Mouse (Mus musculus) limb, embryonic 13.5 days (tissue): Measurements from ENCODE around the gene Coa7. TPM values are rescaled to one million over a fixed set of nuclear protein-coding genes. Genes with fewer than 3 reads are reported as not detected.

ENCODE experiments used
- ATAC-seq: fragments of 200-750 bp; cut with Nextera tagmentation; 2 replicates; pipeline ENCODE4 v1.8.0; 2017; ENCODE audit warnings: low read depth, moderate number of reproducible peaks, moderate TSS enrichment; ENCODE audit not compliant: low FRiP score
- H3K27ac ChIP-seq: fragments of 300-500 bp; sonication (generic); 2 replicates; pipeline ENCODE4 v1.5.1; 2015; ENCODE audit warnings: inconsistent platforms, mild to moderate bottlenecking, moderate library complexity
- H3K27me3 ChIP-seq: fragments of 300-500 bp; sonication (generic); 2 replicates; pipeline ENCODE4 v1.6.1; 2015; ENCODE audit warnings: mild to moderate bottlenecking, inconsistent platforms
- H3K36me3 ChIP-seq: fragments of 300-500 bp; sonication (generic); 2 replicates; pipeline ENCODE4 v1.6.1; 2015; ENCODE audit warnings: inconsistent platforms, mild to moderate bottlenecking, moderate library complexity
- H3K4me1 ChIP-seq: fragments of 300-500 bp; sonication (generic); 2 replicates; pipeline ENCODE4 v1.6.1; 2015; ENCODE audit warnings: inconsistent platforms
- H3K4me2 ChIP-seq: fragments of 300-500 bp; sonication (generic); replicated peaks from 2 replicates; pipeline ENCODE4 v1.6.1; 2015; ENCODE audit warnings: inconsistent platforms, mild to moderate bottlenecking, moderate library complexity
- H3K4me3 ChIP-seq: fragments of 300-500 bp; sonication (generic); 2 replicates; pipeline ENCODE4 v1.5.1; 2015; ENCODE audit warnings: moderate library complexity, mild to moderate bottlenecking, inconsistent platforms
- H3K9ac ChIP-seq: fragments of 300-500 bp; sonication (generic); 2 replicates; pipeline ENCODE4 v1.6.1; 2015; ENCODE audit warnings: mild to moderate bottlenecking, inconsistent platforms
- H3K9me3 ChIP-seq: fragments of 300-500 bp; sonication (generic); 2 replicates; pipeline ENCODE4 v1.6.1; 2016; ENCODE audit warnings: inconsistent platforms
- WGBS: fragments of 180-500 bp; shearing (Covaris S2); methylation state at CpG from one replicate; pipeline ENCODE4 v1.1.7; 2015; 5-methylcytosine and 5-hydroxymethylcytosine counted together
- polyA plus RNA-seq: library from polyadenylated mRNA; unstranded; fragments of >200 nt; fragmentation: Nextera tagmentation; extraction: Ambion mirVana; gene quantifications from 2 replicates; pipeline ENCODE4 v1.2.1, GENCODE M21; 2015

Coa7 gene
- polyA plus RNA-seq, 1 experiment from 2014 or later, result 49.0 TPM

GRCm38 (mm10) chr4:108369254-108369653 is 41.3 kb downstream of the Coa7 start:
- H3K4me1 ChIP-seq, result peaks cover 6% of the 10 kb centered on the region
- no peak overlapping the region for H3K9ac ChIP-seq
- no peak for ATAC-seq
- H3K4me3 ChIP-seq, result no peak overlapping the region
- no peaks in the 10 kb centered on the region for H3K27me3 ChIP-seq
- H3K9me3 ChIP-seq, result no peaks in the 10 kb centered on the region
- 37% methylated on average over 5 of the region's 5 CpGs for WGBS
- H3K27ac ChIP-seq, result no peak overlapping the region
- H3K36me3 ChIP-seq, result no peaks in the 10 kb centered on the region
- H3K4me2 ChIP-seq, result no peak overlapping the region

- H3K4me2 ChIP-seq, result no peak overlapping the region
- H3K27ac ChIP-seq, result no peak overlapping the region
- no peak overlapping the region for H3K9ac ChIP-seq
- H3K4me3 ChIP-seq, result no peak overlapping the region
- no peaks in the 10 kb centered on the region for H3K9me3 ChIP-seq
- peaks cover 5% of the 10 kb centered on the region; the same call in 1 of the 2 replicates for H3K4me1 ChIP-seq
- no peak for ATAC-seq
- 69% methylated on average over 4 of the region's 4 CpGs for WGBS
- no peaks in the 10 kb centered on the region for H3K27me3 ChIP-seq
- H3K36me3 ChIP-seq, result no peaks in the 10 kb centered on the region
Observed at GRCm38 (mm10) chr4:108370409-108370808, 42.5 kb downstream of the Coa7 start.

DNA sequence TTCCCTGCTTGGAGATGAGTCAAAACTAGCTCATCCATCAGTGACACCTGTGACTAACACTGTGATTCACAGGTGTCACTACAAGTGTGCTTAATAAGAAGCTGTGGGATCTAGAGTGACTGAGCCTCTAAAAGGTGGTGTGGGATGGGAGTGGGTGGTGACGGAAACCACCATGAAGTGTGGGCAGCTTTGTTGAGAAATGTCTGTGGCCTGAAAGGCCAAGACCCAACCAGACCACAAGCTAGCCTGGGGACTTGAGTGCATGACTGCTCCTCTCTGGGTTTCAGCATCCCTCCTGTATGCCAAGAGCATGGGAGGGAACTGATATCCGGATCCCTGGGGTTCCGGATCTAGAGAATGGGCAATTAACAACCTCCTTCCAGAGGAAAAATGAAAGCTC is 43.5 kb downstream of the Coa7 start:
- Histone ChIP-seq H3K4me3 (no peak overlapping the region), H3K4me2 (no peak overlapping the region), H3K9ac (no peak overlapping the region), H3K27me3 (no peaks in the 10 kb centered on the region), H3K27ac (no peak overlapping the region), H3K9me3 (no peaks in the 10 kb centered on the region), H3K4me1 (peaks cover 5% of the 10 kb centered on the region; the same call in 1 of the 2 replicates), H3K36me3 (no peaks in the 10 kb centered on the region)
- 71% methylated on average over 3 of the region's 3 CpGs for WGBS
- ATAC-seq, result no peak

- Histone ChIP-seq H3K4me2 (no peak overlapping the region), H3K27me3 (no peaks in the 10 kb centered on the region), H3K9ac (no peak overlapping the region), H3K36me3 (no peaks in the 10 kb centered on the region), H3K4me3 (no peak overlapping the region), H3K9me3 (no peaks in the 10 kb centered on the region), H3K4me1 (peaks cover 5% of the 10 kb centered on the region; the same call in 1 of the 2 replicates), H3K27ac (no peak overlapping the region)
- no peak for ATAC-seq
- WGBS, result 75% methylated on average over 3 of the region's 3 CpGs
Observed at GRCm38 (mm10) chr4:108372166-108372565, 44.2 kb downstream of the Coa7 start.

GRCm38 (mm10) chr4:108379476-108379875 is 51.5 kb downstream of the Coa7 start:
- Histone ChIP-seq H3K4me2 (no peak overlapping the region), H3K9me3 (no peaks in the 10 kb centered on the region), H3K9ac (no peak overlapping the region), H3K4me1 (0 out of 2 replicates have a peak, but pooled peaks cover 4% of the 10 kb centered on the region), H3K4me3 (no peak overlapping the region), H3K27ac (no peak overlapping the region), H3K27me3 (peaks cover 12% of the 10 kb centered on the region), H3K36me3 (no peaks in the 10 kb centered on the region)
- WGBS, result 83% methylated on average over 3 of the region's 3 CpGs
- no peak for ATAC-seq

DNA sequence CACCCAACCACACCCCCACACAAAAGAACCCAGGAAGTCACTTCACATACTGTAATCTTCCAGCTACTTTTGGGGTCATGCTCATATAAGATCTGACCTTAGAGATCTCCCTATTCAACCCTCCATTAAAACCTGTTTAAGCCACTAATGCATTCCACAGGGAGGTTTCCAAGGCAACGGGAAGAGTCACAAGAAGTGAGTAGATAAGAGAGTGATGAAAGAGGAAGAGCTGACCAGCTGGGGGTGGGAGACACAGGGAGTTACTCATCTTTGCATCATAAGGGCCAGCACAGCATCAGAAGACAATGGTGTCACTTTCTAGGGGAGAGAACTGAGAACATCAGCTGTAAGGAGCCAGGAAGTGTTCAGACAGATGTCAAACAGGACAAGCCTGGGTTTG is 52.2 kb downstream of the Coa7 start:
- H3K27ac ChIP-seq, result no peak overlapping the region
- no peak overlapping the region for H3K9ac ChIP-seq
- no peak overlapping the region for H3K4me3 ChIP-seq
- no peak for ATAC-seq
- H3K27me3 ChIP-seq, result peaks cover 14% of the 10 kb centered on the region
- 0 out of 2 replicates have a peak, but pooled peaks cover 4% of the 10 kb centered on the region for H3K4me1 ChIP-seq
- 25% methylated on average over 1 of the region's 1 CpGs for WGBS
- no peaks in the 10 kb centered on the region for H3K36me3 ChIP-seq
- H3K4me2 ChIP-seq, result no peak overlapping the region
- H3K9me3 ChIP-seq, result no peaks in the 10 kb centered on the region

DNA sequence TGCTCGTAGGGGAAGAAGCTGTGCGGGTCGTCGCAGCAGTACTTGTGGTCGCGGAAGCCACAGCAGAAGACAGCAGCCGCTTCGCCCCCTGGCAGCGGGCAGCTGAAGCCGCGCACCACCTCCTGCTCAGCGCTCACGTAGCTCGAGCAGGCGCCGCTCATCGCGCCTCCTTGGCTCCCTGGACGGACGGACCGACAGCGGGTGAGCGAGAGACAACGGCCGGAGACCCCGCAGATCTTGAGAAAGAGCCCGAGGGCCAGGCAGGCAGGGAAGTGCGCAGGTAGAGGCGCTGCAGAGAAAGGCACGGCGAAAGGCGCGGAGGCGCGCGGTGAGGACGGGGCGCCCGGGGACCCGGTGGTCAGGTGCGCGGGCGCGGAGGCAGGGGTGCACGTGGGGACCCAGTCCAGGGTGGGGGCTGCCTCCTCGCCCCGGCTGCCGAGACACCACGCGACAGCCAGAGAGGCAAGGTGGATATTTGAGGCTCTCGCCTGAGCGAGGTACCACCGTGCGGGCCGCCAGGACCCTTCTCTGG is 55.3 kb downstream of the Coa7 start, which contains the start of gene Shisal2a:
Gene Shisal2a, minus strand, starts transcription at position 167 of the 532 bp plus-strand sequence.
- no peak for ATAC-seq
- WGBS, result 3% methylated on average over 54 of the region's 55 CpGs
- H3K27ac ChIP-seq, result no peak within 1 kb of the TSS

GRCm38 (mm10) chr4:108386087-108386486 is 58.1 kb downstream of the Coa7 start:
- no peak for ATAC-seq
- no peak overlapping the region for H3K4me2 ChIP-seq
- no peak overlapping the region for H3K9ac ChIP-seq
- no peaks in the 10 kb centered on the region for H3K36me3 ChIP-seq
- H3K4me3 ChIP-seq, result no peak overlapping the region
- H3K9me3 ChIP-seq, result no peaks in the 10 kb centered on the region
- 20% methylated on average over 1 of the region's 1 CpGs for WGBS
- peaks cover 14% of the 10 kb centered on the region for H3K27me3 ChIP-seq
- H3K27ac ChIP-seq, result no peak overlapping the region
- H3K4me1 ChIP-seq, result peaks cover 24% of the 10 kb centered on the region

More for the DNA sequence above, 55.3 kb downstream of the Coa7 start, which contains the start of gene Shisal2a:
- Histone ChIP-seq H3K27me3 (peaks cover 14% of the 10 kb centered on the region), H3K9ac (peak within 1 kb of the TSS; percentile 75), H3K4me3 (peak within 1 kb of the TSS; percentile 58), H3K36me3 (no peaks in the 10 kb centered on the region), H3K4me2 (peak within 1 kb of the TSS; percentile 91), H3K4me1 (peaks cover 17% of the 10 kb centered on the region), H3K9me3 (no peaks in the 10 kb centered on the region)

GRCm38 (mm10) chr4:108387106-108387505 is 59.2 kb downstream of the Coa7 start:
- Histone ChIP-seq H3K4me1 (peaks cover 24% of the 10 kb centered on the region), H3K27ac (peak overlapping the region; percentile 83), H3K9me3 (no peaks in the 10 kb centered on the region), H3K4me2 (peak overlapping the region; percentile 69), H3K36me3 (no peaks in the 10 kb centered on the region), H3K4me3 (no peak overlapping the region), H3K9ac (no peak overlapping the region), H3K27me3 (peaks cover 14% of the 10 kb centered on the region)
- no peak for ATAC-seq
- 34% methylated on average over 4 of the region's 4 CpGs for WGBS

DNA sequence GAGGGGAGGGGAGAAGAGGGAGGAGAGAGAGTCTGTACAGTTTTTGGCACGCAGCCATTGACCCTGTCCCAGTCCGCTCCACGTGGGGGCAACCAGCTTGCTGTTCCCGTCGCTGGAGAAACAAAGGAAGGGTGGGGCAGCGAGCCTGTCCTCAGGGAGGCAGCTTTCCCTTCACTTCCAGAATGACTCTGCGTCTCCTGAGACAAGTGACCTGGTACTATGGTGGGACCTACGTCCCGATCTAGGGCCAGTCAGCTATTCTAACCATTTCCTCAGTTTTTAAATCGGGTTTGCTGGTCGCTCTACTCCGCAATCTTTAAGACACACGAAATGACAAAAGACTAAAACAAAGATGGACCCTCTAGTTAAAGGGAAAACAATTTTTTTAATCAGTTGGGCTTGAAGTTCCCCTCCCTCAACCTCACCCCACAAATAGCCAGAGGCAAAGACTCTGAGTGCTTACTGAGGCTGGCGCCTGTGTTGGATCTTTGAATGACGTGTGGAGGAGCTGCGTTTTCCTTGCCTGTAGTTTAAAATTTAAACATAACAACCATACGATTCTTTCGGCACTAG is 59.8 kb downstream of the Coa7 start:
- H3K9ac ChIP-seq, result peak overlapping the region; percentile 66
- WGBS, result 2% methylated on average over 18 of the region's 18 CpGs

GRCm38 (mm10) chr4:108388741-108389140 is 60.8 kb downstream of the Coa7 start:
- Histone ChIP-seq H3K27me3 (peaks cover 10% of the 10 kb centered on the region), H3K9me3 (no peaks in the 10 kb centered on the region), H3K36me3 (no peaks in the 10 kb centered on the region), H3K4me2 (peak overlapping the region; percentile 69), H3K4me3 (no peak overlapping the region), H3K27ac (0 out of 2 replicates have a peak overlapping the region, but pooled peaks have one; percentile 6), H3K9ac (no peak overlapping the region), H3K4me1 (peaks cover 22% of the 10 kb centered on the region)
- 61% methylated on average over 3 of the region's 3 CpGs for WGBS
- ATAC-seq, result no peak

More for the DNA sequence above, 59.8 kb downstream of the Coa7 start:
- Histone ChIP-seq H3K4me3 (peak overlapping the region; percentile 42), H3K4me2 (peak overlapping the region; percentile 69), H3K27me3 (peaks cover 14% of the 10 kb centered on the region), H3K9me3 (no peaks in the 10 kb centered on the region), H3K27ac (peak overlapping the region; percentile 83), H3K4me1 (peaks cover 24% of the 10 kb centered on the region), H3K36me3 (no peaks in the 10 kb centered on the region)
- ATAC-seq, result peak; percentile 68

DNA sequence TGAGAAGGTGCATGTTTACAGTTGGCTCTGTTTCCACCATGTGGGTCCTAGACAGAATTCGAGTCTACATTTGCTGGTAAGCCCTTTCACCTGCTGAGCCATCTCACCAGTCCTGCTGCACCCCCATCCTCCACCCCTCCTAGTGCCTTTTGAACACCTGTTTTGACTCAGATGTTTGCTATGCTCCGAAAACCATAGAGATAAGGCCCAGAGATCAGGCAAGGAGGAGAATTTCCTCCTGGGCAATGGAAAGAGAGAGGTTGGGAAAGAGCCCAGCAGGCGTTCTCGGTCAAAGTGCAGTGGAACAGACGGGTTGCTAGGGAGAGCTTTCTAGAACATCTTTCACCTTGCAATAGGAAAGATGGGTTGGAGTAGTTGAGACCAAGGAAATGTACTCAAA is 63.2 kb downstream of the Coa7 start:
- Histone ChIP-seq H3K4me3 (no peak overlapping the region), H3K9me3 (no peaks in the 10 kb centered on the region), H3K4me2 (no peak overlapping the region), H3K27me3 (no peaks in the 10 kb centered on the region), H3K4me1 (peaks cover 20% of the 10 kb centered on the region), H3K36me3 (no peaks in the 10 kb centered on the region), H3K9ac (no peak overlapping the region), H3K27ac (no peak overlapping the region)
- 70% methylated on average over 5 of the region's 5 CpGs for WGBS
- no peak for ATAC-seq
